Mouse (Mus musculus) lung, postnatal 0 days (tissue): ENCODE data around the gene B230217C12Rik.

ENCODE experiments used
- CTCF ChIP-seq: IDR thresholded peaks from 2 replicates; pipeline ENCODE4 v1.5.1; 2016; ENCODE audit warnings: antibody characterized with exemption, mild to moderate bottlenecking
- EP300 ChIP-seq: IDR thresholded peaks from 2 replicates; pipeline ENCODE4 v1.6.1; 2016; ENCODE audit warnings: antibody characterized with exemption, mild to moderate bottlenecking, control low read depth

GRCm38 (mm10) chr11:97824168-97824567 lies 16.4 kb upstream of the B230217C12Rik start:
- TF ChIP-seq CTCF = no peak
- no peak for TF ChIP-seq EP300
